Mouse (Mus musculus): Measurements from ENCODE around the gene Fgf7. TPM values are rescaled to one million over a fixed set of nuclear protein-coding genes. Genes with fewer than 3 reads are reported as not detected.

The Fgf7 gene
- polyA plus RNA-seq, 1 experiment from 2014 or later: not detected

DNA sequence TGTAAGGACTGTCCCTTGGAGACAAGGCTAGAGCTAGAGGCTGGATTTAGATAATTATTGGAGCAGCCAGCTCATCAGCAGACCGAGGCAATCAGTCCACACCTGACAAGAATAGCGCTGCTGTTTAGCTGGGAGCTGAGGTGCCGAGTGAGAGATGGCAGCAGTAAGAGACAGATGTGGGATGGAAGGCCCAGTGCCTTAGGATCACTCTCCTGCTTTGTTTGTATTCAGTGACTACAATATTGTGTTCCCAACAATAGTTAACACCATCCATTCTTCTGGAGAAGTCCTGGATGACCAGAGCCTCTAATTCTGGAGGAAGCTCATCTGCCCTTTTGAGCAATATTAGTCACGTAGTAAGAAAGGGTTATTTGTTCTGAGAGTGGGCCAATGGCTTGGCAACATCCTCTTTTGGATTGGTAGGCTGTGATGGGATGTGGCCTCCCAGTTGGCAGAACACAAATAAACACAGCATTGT is 5.0 kb downstream of the Fgf7 start:
- ATAC-seq (no peak), DNase-seq (no peak)
- no peak overlapping the region for H3K27ac ChIP-seq (ENCODE audit: low read depth)
- H3K36me3 ChIP-seq (replicated peaks; ENCODE audit: insufficient read depth, low read length): no peaks in the 10 kb centered on the region
- H3K4me2 ChIP-seq (ENCODE audit: low read depth, low read length): no peak overlapping the region
- 72% methylated on average over 4 of the region's 4 CpGs for whole genome bisulfite sequencing (ENCODE audit: insufficient replicate concordance)
- no peaks in the 10 kb centered on the region for H3K4me1 ChIP-seq (ENCODE audit: insufficient read depth)
- no peak overlapping the region for H3K9ac ChIP-seq (replicated peaks)
- no peak overlapping the region for H3K4me3 ChIP-seq (ENCODE audit: low read depth, low read length)
- TF ChIP-seq EP300 (IDR thresholded peaks at IDR 0.05; ENCODE audit: low read depth): no peak
- TF ChIP-seq CTCF (IDR thresholded peaks at IDR 0.05; ENCODE audit: low read depth): no peak
- H3K9me3 ChIP-seq (ENCODE audit: low read length): no peaks in the 10 kb centered on the region
- H3K27me3 ChIP-seq (ENCODE audit: insufficient read depth, low read length): no peaks in the 10 kb centered on the region

DNA sequence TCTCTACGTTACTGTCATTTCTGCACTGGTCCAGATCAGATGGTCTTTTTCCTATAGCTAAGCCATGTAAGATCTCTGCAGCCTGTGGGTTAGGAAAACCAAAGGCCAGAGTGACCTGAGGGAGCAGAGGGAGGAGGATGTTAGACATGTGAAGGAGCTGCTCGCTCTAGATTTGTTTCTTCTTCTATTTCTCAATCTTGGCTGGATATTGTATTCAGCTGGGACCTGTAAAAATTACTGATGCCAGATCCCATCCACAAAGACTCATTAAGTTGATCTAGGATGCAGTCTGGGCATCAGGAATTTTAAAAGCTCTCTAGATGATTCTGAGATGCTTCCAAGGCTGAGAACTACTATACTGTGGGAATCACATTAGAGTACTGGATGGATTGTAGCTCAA is 6.2 kb downstream of the Fgf7 start:
- no peaks in the 10 kb centered on the region for H3K36me3 ChIP-seq (replicated peaks; ENCODE audit: insufficient read depth, low read length)
- no peak overlapping the region for H3K4me2 ChIP-seq (ENCODE audit: low read depth, low read length)
- no peak overlapping the region for H3K27ac ChIP-seq (ENCODE audit: low read depth)
- H3K4me1 ChIP-seq (ENCODE audit: insufficient read depth): no peaks in the 10 kb centered on the region
- ATAC-seq (no peak), DNase-seq (no peak)
- no peak overlapping the region for H3K9ac ChIP-seq (replicated peaks)
- no peak overlapping the region for H3K4me3 ChIP-seq (ENCODE audit: low read depth, low read length)
- no peaks in the 10 kb centered on the region for H3K27me3 ChIP-seq (ENCODE audit: insufficient read depth, low read length)
- no peak for TF ChIP-seq CTCF (IDR thresholded peaks at IDR 0.05; ENCODE audit: low read depth)
- TF ChIP-seq EP300 (IDR thresholded peaks at IDR 0.05; ENCODE audit: low read depth): no peak
- H3K9me3 ChIP-seq (ENCODE audit: low read length): no peaks in the 10 kb centered on the region
- WGBS (ENCODE audit: insufficient replicate concordance): 72% methylated on average over 2 of the region's 2 CpGs

DNA sequence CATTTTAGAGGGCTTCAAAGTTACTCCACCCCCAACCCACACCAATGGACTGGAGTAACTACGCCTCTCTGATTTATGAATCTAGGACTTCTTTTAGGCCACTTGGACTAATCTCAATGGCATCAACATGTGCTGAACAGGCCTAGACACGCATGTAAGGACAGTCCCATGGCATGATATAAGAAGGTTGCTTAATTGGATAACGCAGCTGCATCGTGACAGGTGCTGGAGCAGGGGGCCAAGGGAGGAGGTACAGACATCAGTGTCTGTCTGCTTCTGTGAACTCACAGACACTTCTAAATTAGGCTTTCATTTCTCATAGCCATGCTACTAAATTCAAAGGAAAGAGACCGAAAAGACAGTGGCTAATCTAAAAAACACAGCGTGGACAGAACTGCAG is 6.8 kb downstream of the Fgf7 start:
- Histone ChIP-seq H3K9ac (replicated peaks) (no peak overlapping the region), H3K27ac (ENCODE audit: low read depth) (no peak overlapping the region), H3K4me1 (ENCODE audit: insufficient read depth) (no peaks in the 10 kb centered on the region), H3K9me3 (ENCODE audit: low read length) (no peaks in the 10 kb centered on the region), H3K4me3 (ENCODE audit: low read depth, low read length) (no peak overlapping the region), H3K27me3 (ENCODE audit: insufficient read depth, low read length) (no peaks in the 10 kb centered on the region), H3K4me2 (ENCODE audit: low read depth, low read length) (no peak overlapping the region), H3K36me3 (replicated peaks; ENCODE audit: insufficient read depth, low read length) (no peaks in the 10 kb centered on the region)
- WGBS (ENCODE audit: insufficient replicate concordance): 80% methylated on average over 6 of the region's 6 CpGs
- ATAC-seq (no peak), DNase-seq (no peak)
- TF ChIP-seq EP300 (IDR thresholded peaks at IDR 0.05; ENCODE audit: low read depth): no peak
- TF ChIP-seq CTCF (IDR thresholded peaks at IDR 0.05; ENCODE audit: low read depth): no peak

DNA sequence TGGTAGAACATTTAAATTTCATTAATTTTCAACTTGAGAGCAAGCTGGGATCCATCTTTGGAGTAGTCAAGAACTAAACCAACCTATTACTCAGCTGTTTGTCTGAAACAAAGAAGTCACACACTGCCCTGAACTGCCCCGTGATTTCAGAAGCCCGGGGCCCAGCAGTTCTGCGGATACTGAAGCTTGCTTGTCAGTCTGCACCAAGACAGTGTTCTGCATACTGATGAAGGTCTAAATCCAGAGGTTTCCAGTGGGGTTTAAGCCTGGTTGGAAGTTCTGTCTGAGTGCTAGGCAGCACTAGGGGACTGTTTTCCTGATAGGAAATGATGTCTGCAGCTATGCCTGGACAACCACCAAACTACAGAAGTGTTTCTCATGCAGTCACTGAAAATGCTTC is 8.2 kb downstream of the Fgf7 start:
- WGBS (ENCODE audit: insufficient replicate concordance): 69% methylated on average over 3 of the region's 3 CpGs
- Histone ChIP-seq H3K36me3 (replicated peaks; ENCODE audit: insufficient read depth, low read length) (no peaks in the 10 kb centered on the region), H3K4me3 (ENCODE audit: low read depth, low read length) (no peak overlapping the region), H3K27me3 (ENCODE audit: insufficient read depth, low read length) (no peaks in the 10 kb centered on the region), H3K4me2 (ENCODE audit: low read depth, low read length) (no peak overlapping the region), H3K9ac (replicated peaks) (no peak overlapping the region), H3K9me3 (ENCODE audit: low read length) (no peaks in the 10 kb centered on the region), H3K4me1 (ENCODE audit: insufficient read depth) (no peaks in the 10 kb centered on the region), H3K27ac (ENCODE audit: low read depth) (no peak overlapping the region)
- ATAC-seq: no peak
- no peak for DNase-seq
- TF ChIP-seq CTCF (IDR thresholded peaks at IDR 0.05; ENCODE audit: low read depth) (no peak), EP300 (IDR thresholded peaks at IDR 0.05; ENCODE audit: low read depth) (no peak)

DNA sequence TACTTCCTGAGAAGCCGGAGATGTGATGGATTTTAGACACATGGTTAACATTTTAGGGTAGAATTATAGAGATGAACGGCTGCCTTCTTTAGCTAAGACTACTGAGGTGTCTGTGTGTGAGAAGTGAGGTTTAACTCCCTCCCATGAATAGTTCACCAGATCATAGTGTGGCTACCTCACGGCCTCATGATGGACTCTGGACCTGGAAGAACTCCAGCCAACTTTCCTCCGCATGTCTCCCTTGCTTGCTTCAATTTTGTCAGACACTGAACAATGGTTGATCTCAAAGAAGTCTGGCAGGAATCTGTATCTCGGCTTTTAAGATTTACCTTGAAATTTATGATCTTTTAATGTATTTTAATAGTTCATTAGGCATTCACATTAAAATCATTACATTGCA is 11.2 kb downstream of the Fgf7 start:
- WGBS (ENCODE audit: insufficient replicate concordance): 73% methylated on average over 5 of the region's 5 CpGs
- Histone ChIP-seq H3K9ac (replicated peaks) (no peak overlapping the region), H3K9me3 (ENCODE audit: low read length) (no peaks in the 10 kb centered on the region), H3K27me3 (ENCODE audit: insufficient read depth, low read length) (no peaks in the 10 kb centered on the region), H3K4me2 (ENCODE audit: low read depth, low read length) (no peak overlapping the region), H3K4me3 (ENCODE audit: low read depth, low read length) (no peak overlapping the region), H3K36me3 (replicated peaks; ENCODE audit: insufficient read depth, low read length) (no peaks in the 10 kb centered on the region), H3K4me1 (ENCODE audit: insufficient read depth) (no peaks in the 10 kb centered on the region), H3K27ac (ENCODE audit: low read depth) (no peak overlapping the region)
- DNase-seq (no peak), ATAC-seq (no peak)
- no peak for TF ChIP-seq CTCF (IDR thresholded peaks at IDR 0.05; ENCODE audit: low read depth)
- no peak for TF ChIP-seq EP300 (IDR thresholded peaks at IDR 0.05; ENCODE audit: low read depth)

DNA sequence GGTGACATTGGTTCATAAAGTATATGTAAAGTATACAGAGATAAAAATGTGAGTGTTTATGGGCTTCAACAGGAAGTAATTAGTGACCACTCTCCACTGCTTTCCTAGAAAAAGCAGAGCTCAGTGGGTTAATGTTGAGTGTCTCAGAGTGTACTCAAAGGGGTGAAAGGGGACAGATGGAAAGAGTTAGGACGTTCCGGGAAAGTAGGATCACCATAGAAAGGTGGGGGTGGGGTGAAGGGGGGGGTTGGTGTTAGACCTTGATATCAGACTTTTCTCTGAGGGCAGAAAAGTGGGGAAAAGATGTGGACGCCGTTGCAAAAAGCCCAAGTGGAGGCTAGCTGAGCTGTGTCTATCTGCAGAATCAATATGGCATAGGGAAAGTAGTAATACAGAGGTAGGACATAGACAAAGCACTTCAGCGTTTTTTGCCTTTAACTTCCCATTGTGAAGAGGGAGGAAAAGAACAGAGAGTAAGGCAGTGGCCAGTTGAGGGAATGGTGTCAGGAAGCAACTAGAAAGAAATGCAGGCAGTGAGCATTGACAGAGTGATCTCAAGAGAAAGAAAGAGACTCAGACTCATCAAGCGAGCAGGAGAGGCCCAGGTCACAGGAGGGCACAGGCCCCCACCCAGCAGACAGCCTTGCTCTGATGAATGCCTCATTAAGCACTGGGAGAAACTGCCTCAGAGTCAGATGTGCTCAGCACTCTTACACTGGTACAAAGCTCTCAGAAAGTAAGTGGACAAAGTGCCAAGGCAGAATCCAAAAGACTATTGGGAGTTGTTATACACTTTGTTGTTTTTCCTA is 18.5 kb downstream of the Fgf7 start:
- no peak overlapping the region for H3K27ac ChIP-seq (ENCODE audit: low read depth)
- WGBS (ENCODE audit: insufficient replicate concordance): 66% methylated on average over 6 of the region's 6 CpGs
- H3K4me2 ChIP-seq (ENCODE audit: low read depth, low read length): no peak overlapping the region
- ATAC-seq: no peak
- H3K4me3 ChIP-seq (ENCODE audit: low read depth, low read length): no peak overlapping the region
- no peaks in the 10 kb centered on the region for H3K36me3 ChIP-seq (replicated peaks; ENCODE audit: insufficient read depth, low read length)
- no peak for DNase-seq
- no peaks in the 10 kb centered on the region for H3K4me1 ChIP-seq (ENCODE audit: insufficient read depth)
- H3K9me3 ChIP-seq (ENCODE audit: low read length): no peaks in the 10 kb centered on the region
- TF ChIP-seq CTCF (IDR thresholded peaks at IDR 0.05; ENCODE audit: low read depth) (no peak), EP300 (IDR thresholded peaks at IDR 0.05; ENCODE audit: low read depth) (no peak)
- H3K9ac ChIP-seq (replicated peaks): no peak overlapping the region
- H3K27me3 ChIP-seq (ENCODE audit: insufficient read depth, low read length): no peaks in the 10 kb centered on the region

Data from liver, postnatal 0 days (tissue).